Mouse (Mus musculus) common myeloid progenitor, adult 5-6 weeks (primary cell): Measurements from ENCODE around the gene Klrb1f. TPM values are rescaled to one million over a fixed set of nuclear protein-coding genes. Genes with fewer than 3 reads are reported as not detected.

Experiments used
- total RNA-seq: library from RNA; stranded (forward); fragments of 200-1000, 187-1606 nt; gene quantifications from 2 replicates; pipeline ENCODE4 v1.2.3, GENCODE M21; 2017

Gene Klrb1f
- total RNA-seq, 1 experiment from 2014 or later: 11.3 TPM

Other genes with a start within 250 kb of the Klrb1f start
- gene Gm44511, start 219.6 kb upstream of the Klrb1f start, total RNA-seq: 1.5 and 2.0 TPM in 2 replicates
- gene Klrb1b, start 219.6 kb upstream of the Klrb1f start, total RNA-seq: not detected in 2 replicates
- 8.0 and 8.1 TPM in 2 replicates for gene Clec2i, start 158.3 kb upstream of the Klrb1f start, total RNA-seq
- gene BC035044, start 154.8 kb upstream of the Klrb1f start, total RNA-seq: 213 and 215 TPM in 2 replicates
- not detected in 2 replicates for gene Clec2g, start 111.5 kb upstream of the Klrb1f start, total RNA-seq
- gene Clec2e, start 55.0 kb downstream of the Klrb1f start, total RNA-seq: not detected in 2 replicates
- gene Clec2d, start 134.7 kb downstream of the Klrb1f start, total RNA-seq: 153 and 168 TPM in 2 replicates
- 245 and 273 TPM in 2 replicates for gene Cd69, start 229.5 kb downstream of the Klrb1f start, total RNA-seq